Mouse (Mus musculus) thymus, adult 2 months (tissue): ENCODE measurements around the gene Ppp1r14a.

Source experiments
- CTCF ChIP-seq: fragments of 200-500 bp; IDR thresholded peaks from 2 replicates; pipeline ENCODE4 v1.5.1; 2012; ENCODE audit warnings: mild to moderate bottlenecking, control low read depth, low read length, moderate library complexity, borderline replicate concordance; ENCODE audit not compliant: control insufficient read depth, poor library complexity, insufficient read depth; ENCODE audit errors: extremely low read depth
- POLR2A ChIP-seq: fragments of 200-500 bp; IDR thresholded peaks from 2 replicates; pipeline ENCODE4 v1.6.1; 2012; ENCODE audit warnings: mild to moderate bottlenecking, low read length, control low read depth, moderate library complexity; ENCODE audit not compliant: control insufficient read depth, poor library complexity, insufficient read depth; ENCODE audit errors: extremely low read depth

DNA sequence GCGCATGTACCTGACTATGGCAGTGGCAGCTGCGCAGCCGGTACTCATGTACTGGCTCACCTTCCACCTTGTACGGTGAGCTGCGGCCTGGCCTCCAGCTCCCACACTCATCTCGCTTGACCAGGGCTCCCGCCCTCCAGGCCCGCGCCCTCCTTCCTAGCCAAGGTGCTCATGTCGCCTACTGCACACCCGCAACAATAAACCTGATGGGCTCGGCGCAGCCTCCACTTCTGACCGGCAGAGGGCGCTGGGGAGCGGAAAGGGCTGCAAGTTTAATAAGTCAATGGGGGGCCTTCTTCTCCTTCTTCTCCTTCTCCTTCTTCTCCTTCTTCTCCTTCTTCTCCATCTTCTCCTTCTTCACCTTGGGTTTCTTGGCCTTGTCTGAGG, 41.8 kb upstream of the Ppp1r14a start:
- TF ChIP-seq POLR2A (no peak), CTCF (peak; percentile 90)
